Mouse (Mus musculus): ENCODE measurements around the gene Prpf40b.

Prpf40b gene

DNA sequence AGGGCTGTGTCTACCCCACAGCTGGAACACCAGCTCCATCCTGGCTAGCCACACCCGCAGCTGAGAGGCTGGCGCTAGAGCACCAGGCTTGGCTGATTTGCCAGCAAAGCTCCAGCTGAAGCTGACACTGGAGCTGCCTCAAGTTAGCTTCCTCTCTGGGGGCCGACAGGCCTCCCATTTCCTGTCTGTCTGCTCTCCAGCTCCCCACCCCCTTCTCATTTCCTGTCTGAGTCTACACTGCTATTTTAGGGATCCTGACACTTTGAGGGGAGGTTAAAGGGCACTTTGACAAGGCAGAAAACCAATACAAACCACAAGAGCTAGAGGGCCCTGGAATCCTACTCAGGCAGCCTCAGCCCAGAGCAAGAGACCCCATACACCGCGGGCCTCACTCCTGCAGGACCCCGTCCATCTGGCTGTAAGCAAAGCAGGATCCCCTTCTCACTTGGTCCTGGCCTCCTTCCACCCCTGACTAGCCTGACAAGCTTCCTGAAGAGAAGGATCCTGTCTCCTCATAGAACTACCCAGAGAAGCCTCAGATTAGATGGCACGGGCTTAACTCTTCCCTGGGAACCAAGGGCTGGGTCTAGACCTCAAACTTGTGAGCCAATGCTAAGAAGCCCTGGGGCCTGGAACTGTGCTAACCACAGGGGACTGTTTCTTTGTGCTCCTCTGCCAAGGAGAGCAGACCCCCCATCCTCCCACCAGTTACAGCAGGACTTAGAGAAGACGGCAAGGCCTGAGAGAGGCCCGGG lies 38.2 kb downstream of the Prpf40b start:
- peak; percentile 98 for DNase-seq (ENCODE audit: low read depth)

GRCm38 (mm10) chr15:99333676-99334065 lies 38.8 kb downstream of the Prpf40b start:
- peak; percentile 17 for DNase-seq (ENCODE audit: low read depth)

- DNase-seq (ENCODE audit: low read depth) = peak; percentile 67
Measured at GRCm38 (mm10) chr15:99334500-99334899, 39.6 kb downstream of the Prpf40b start.

DNA sequence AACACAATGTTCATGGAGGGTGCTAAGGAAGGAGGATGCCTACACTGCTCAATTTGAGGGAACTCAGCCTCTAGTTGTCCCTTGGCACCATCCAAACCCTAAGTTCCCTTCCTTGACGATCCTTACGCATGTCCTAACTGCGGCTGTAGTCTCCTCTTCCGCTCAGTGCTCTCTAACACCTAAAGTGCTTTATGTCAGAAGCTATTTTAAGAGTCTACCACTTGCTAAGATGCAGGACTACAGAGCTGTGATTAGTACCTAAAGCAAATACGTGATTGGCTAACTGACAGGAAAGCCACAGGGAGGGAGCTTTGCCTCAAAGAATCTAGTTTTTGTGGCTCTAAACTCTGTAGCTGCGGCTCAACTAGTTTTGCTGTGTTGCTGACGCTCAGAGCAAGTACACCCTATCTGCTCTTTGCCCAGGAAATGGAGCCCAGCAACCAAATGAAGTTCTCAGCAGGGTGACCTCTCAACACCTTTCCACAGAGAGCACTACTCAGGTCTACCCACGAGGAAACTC lies 41.0 kb downstream of the Prpf40b start:
- no peak for DNase-seq (ENCODE audit: low read depth)

DNA sequence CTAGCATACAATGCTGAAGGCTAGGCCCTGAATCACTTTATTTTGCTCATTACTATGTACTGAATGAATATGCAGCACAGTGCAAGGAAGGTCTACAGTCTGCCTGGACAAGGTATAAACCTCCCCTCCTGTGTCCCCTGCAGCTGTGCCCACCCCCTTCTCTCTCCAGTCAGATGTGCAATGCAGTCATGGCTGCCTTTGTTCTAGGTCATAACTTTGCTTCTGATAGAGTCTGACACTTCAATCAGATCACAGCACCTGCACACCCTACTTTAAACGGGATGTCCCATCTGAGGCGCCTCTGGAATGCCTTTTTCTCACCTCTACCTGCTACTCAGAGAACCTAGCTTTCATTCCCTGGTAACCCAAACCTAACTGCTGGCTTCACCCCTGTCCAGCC lies 44.0 kb downstream of the Prpf40b start:
- DNase-seq (ENCODE audit: low read depth) = no peak

GRCm38 (mm10) chr15:99339669-99340068 lies 44.8 kb downstream of the Prpf40b start:
- no peak for DNase-seq (ENCODE audit: low read depth)

DNA sequence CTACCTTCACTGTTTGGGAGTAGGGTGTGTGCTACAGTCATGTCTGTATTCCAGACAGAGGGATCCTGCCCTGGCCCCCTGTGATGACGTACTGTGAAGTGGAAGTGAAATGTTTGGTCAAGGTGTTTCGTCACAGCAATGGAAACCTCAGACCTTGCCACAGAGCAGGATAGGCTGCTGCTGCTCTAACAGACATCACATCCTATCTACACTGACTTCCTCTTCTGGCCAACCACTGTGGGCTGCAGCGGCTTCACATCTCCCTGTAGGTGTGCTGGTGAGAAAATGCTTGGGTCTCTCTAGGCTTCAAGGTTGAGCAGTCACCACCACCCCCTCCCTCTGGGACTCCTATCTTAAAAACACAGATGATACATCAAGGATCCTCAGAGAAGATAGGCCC lies 46.2 kb downstream of the Prpf40b start:
- peak; percentile 94 for DNase-seq (ENCODE audit: low read depth)

DNA sequence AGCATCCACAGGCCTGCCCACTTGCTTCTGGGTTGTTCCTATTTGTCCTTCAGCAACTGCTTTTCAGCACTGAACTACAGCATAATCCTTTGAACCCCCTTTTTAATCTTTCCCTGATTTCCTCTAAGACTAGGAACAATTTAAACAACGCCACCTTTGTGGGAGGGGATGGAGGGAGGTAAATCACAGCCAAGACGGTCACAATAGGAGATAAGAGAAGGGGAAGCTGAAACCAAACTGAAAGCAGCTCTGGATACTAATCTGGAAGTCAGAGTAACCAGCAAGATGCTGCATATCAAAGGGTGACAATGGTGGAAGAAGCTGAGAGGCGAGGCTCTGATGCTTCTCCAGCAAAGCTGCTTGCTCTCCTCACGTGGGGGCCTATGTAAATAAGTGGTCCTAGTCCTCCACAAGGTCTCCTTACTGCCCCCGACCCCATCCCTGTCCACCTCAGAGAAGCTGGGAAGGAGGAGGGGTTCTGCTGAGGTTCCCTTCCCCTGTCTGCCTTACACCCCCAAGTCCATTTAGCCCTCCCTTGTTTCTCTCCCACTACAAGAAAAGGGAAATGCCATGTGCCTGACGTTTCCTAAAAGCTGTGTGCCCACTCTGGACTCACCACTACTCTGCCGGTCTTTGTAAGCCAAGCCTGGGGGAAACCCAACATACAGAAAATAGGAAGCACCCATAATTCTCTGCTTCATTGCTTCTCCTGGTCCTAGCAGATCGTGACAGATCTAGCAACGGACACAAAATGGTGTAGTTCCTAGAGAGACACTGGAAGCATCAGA lies 47.5 kb downstream of the Prpf40b start:
- DNase-seq (ENCODE audit: low read depth) = no peak

DNA sequence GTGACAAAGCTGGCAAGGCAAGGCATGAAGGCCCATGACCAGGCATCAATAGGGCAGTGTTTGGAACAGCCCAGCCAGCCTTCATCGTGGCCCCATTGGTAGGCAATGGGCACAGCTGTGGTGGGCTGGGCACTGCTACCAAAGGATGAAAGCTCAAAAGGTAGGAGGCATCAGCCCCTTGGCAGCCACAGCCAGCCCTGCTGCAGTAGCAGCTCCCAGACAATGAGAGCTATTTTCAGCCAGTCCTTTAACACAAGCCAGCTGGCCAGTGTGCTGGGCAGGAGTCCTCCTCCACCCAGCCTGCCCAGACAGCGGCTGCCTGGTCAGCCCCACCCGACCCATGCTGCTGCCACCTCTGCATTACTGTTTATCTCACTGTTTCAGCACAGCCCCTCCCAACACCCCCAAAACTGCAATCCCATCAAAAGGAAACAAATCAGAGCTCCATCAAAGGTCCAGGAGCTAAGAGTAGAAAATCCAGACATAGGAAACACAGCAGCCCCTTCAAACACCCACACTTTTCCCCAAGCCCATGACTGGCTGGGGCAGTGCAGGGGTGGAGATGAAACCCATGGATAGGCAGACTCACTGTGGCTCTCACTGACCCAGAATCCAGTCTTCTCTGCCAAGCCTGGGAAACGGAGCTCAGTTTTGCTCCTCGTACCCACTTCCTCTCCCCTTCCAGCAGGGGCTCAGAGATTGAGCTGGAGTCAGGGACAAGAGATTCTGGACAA lies 48.7 kb downstream of the Prpf40b start:
- DNase-seq (ENCODE audit: low read depth) = no peak

DNA sequence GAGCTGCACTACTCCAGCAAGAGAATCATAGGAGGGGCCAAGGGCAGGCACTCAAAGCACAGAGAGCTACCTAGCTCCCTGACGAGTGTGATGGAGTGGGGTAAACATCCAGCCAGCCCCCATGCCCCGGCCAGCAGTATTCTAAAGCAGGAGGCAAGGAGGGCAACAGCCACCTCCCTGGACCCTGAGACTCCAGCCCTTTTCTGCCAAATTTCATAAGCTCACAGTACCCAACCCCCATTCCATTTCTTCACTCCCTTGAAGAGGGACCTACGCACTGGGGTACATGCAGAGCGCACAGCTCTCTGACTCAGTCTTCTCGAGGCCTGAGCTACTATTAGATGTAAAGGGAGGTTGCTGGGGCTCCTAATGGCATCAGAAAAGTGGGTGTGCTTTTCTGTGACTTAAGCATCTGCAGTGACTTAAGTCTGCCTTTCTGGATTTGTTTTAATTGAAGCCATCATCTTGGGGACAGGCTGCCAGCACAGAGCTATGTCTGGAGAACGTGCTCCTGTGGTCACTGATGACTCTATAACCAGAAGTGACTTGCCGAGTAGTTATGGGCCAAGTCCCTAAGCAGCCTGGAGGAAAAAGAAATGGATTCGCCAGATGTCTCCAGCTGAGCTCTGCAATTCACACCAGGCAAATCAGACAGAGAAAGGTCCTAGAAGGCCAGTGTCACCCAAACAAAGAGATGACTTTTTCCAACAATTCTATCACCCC lies 49.4 kb downstream of the Prpf40b start:
- DNase-seq (ENCODE audit: low read depth) = peak; percentile 58

DNA sequence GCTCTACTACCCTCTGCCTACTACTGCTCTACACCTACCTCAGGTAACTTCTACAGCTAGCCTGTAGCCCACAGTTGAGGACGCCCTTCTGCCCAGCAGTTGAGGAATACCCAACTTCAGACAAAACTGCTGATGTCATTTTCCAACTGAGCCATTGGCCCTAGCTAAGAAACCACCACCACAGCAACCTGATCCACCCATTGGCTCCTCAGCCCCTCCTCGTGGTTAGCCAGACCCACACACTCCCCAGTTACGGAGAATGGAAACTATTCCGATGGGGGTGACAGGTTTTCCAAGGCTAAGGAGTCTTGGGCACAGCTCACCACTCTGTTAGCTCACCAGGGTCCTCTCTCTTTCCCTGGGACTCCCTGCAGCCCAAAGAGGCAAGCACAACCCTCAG lies 50.1 kb downstream of the Prpf40b start:
- peak; percentile 86 for DNase-seq (ENCODE audit: low read depth)

DNA sequence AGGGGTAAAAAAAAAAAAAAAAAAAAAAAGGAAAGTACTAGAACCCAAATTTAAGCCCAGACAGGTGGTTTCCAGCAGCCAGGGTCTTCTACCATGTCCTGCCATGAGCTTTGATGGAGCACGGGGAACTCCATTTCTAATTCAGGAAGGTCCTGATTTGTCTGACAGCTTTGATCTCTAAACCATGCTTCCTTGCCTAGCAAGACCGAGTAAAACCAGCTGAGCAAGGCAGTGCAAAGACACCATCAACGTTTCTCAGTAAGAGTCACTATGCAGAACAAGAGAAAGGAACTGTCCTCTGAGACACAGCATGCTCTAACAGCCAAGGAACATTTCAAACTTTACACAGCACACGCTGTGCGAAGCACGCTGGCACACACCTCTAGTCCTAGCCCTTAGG lies 56.7 kb downstream of the Prpf40b start:
- no peak for DNase-seq (ENCODE audit: low read depth)

DNA sequence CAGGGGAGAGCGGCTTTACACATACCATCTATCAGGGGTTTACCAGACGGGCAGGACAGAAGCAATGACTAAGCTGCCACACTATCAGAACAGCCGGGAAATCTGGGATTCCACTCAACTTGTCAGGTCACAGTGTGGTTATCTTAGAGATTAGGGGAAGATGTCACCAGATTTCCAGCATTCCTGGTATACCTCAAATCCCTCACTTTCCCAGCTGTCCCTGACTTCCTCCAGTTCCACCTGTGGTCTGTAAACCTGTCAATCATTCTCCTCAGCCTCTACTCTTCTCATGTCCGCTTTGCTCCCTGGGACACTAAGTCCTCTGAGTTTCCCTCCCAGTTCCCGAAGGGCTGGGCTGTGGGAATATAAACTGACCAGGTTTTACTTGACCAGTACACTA lies 57.4 kb downstream of the Prpf40b start:
- no peak for DNase-seq (ENCODE audit: low read depth)

GRCm38 (mm10) chr15:99355660-99356059 lies 60.8 kb downstream of the Prpf40b start:
- no peak for DNase-seq (ENCODE audit: low read depth)

DNA sequence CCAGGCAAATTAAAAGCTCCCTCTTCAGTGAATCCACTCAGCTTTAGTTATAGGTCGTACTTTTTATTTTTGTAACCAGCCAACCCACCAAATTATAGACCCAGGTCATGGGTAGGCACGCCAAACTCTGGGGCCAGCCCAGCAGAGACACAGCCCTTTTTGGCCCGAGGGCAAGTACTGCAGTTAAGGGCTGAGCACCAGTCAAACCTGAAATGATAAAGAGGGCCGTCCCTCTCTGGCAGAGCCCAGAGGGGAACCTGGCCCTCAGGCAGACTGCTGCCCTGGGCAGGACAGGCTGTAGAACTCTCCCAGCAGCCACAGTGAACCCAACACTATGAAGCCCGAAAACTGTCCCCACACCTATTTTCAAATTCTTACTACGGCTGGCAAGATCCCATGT lies 61.6 kb downstream of the Prpf40b start:
- DNase-seq (ENCODE audit: low read depth) = no peak

DNA sequence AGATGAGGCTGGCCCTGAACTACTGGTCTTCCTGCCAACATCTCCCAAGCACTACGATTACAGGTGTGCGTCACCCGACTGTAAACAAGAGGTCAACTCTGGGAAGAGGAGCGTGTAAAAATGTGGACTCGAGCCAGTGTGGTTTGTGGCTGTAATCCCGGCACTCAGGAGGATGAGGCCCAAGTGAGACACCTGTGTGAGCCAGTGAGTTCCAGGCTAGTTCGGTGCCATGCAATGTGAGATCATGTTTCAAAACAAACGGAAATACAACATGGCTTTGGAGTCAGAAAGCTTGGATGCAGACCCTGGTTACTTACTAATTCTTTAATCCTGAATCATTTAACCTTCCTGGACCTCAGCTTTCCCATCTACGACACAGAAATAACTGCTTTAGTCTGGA lies 64.1 kb downstream of the Prpf40b start:
- DNase-seq (ENCODE audit: low read depth) = no peak

DNA sequence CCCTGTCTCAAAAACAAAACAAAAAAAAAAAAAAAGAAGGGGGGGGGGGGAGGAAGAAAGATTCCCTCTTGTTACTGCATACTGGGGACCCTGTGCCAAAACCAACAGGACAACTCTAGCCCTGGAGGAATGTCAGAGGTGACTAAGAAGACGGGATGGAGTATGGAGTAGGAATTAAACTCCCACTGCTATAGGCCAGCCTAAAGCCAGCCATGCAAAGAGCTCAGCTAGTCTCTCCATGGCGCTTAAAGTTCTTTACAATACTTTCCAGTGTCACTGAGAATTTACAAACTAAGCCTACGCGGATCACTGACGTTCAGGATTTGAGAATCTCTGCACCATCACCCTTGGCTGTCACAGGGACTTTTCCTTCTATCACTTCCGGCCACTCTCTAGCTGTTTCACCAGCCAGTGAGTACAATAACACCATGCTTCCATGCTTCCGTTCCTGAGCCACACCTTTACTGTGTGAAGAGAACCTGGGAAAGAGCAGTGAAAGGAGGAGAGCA lies 69.2 kb downstream of the Prpf40b start:
- DNase-seq (ENCODE audit: low read depth) = no peak

DNA sequence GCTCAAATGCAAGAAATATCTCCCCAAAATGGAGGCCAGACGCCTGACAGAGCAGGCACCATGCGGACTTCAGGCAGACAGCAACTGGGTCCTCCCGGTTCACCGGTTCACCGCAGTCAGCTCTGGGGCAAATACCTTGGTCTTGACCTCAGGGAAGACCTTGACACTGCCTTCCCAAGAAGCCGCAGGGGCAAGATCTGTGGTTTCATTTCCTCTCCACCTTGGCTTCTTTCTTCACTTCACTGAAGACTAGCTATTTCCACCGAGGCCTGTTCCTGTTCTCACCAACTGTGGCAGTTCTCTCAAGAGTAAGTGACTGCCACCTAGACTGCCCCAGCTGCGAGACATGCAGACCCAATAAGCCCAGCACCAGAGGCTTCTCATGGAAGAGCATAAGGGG lies 70.0 kb downstream of the Prpf40b start:
- peak; percentile 88 for DNase-seq (ENCODE audit: low read depth)

All from 416B (cell line).